Mouse (Mus musculus): Measurements from ENCODE around the gene Pccb. TPM values are rescaled to one million over a fixed set of nuclear protein-coding genes. Genes with fewer than 3 reads are reported as not detected.
A peak's percentile ranks its signal among the peaks of the same experiment; 100 is the strongest.

Pccb gene
- total RNA-seq (2021) (100 to 1,000 TPM; 140 to 166 TPM), polyA plus RNA-seq (2012; rRNA removed) (113 and 128 TPM in 2 replicates)
- long read RNA-seq, transcript Pccb-201 (15 exons, 2,320 nt), result major isoform, 86 of 105 reads
- long read RNA-seq, partial matches to known transcripts, result 11 of 105 reads
- long read RNA-seq, other reads (novel, unspliced or antisense), result 6 of 105 reads

- DNase-seq, result peak; percentile 95
These were observed at the start of gene Pccb for GRCm38 (mm10) chr9:101034448-101035098. Gene Pccb, minus strand, starts transcription at chr9:101034898.

GRCm38 (mm10) chr9:101083728-101084127, 49.0 kb upstream of the Pccb start:
- DNase-seq, result no peak

GRCm38 (mm10) chr9:101080046-101080685, 45.5 kb upstream of the Pccb start:
- no peak for DNase-seq

GRCm38 (mm10) chr9:101078579-101078978, 43.9 kb upstream of the Pccb start:
- DNase-seq, result peak; percentile 33

- DNase-seq, result no peak
These were observed 42.8 kb upstream of the Pccb start for GRCm38 (mm10) chr9:101077486-101077885.

- peak; percentile 86 for DNase-seq
These were observed 41.6 kb upstream of the Pccb start for GRCm38 (mm10) chr9:101076095-101076875.

- DNase-seq, result peak; percentile 22
These were observed 41.0 kb upstream of the Pccb start for GRCm38 (mm10) chr9:101075694-101076093.

- DNase-seq, result peak; percentile 46
These were observed 40.4 kb upstream of the Pccb start for GRCm38 (mm10) chr9:101075091-101075581.

GRCm38 (mm10) chr9:101074332-101075021, 39.8 kb upstream of the Pccb start:
- peak; percentile 94 for DNase-seq

GRCm38 (mm10) chr9:101073987-101074331, 39.3 kb upstream of the Pccb start, which contains the start of gene Msl2:
Gene Msl2, plus strand, starts transcription at chr9:101074101.
- DNase-seq, result no peak

- DNase-seq, result peak; percentile 99
These were observed 38.6 kb upstream of the Pccb start for GRCm38 (mm10) chr9:101073041-101073986.

GRCm38 (mm10) chr9:101072506-101072905, 37.8 kb upstream of the Pccb start:
- DNase-seq, result no peak

- DNase-seq, result no peak
These were observed 35.1 kb upstream of the Pccb start for GRCm38 (mm10) chr9:101069781-101070180.

- DNase-seq, result no peak
These were observed 30.4 kb upstream of the Pccb start for GRCm38 (mm10) chr9:101065076-101065602.

GRCm38 (mm10) chr9:101062253-101062780, 27.6 kb upstream of the Pccb start:
- no peak for DNase-seq

- no peak for DNase-seq
These were observed 26.3 kb upstream of the Pccb start for GRCm38 (mm10) chr9:101061035-101061434.

- DNase-seq, result no peak
These were observed 22.5 kb upstream of the Pccb start for GRCm38 (mm10) chr9:101057156-101057555.

- no peak for DNase-seq
These were observed 18.6 kb upstream of the Pccb start for GRCm38 (mm10) chr9:101053279-101053678.

- no peak for DNase-seq
These were observed 18.0 kb upstream of the Pccb start for GRCm38 (mm10) chr9:101052691-101053090.

GRCm38 (mm10) chr9:101052007-101052406, 17.3 kb upstream of the Pccb start:
- no peak for DNase-seq
